Mouse (Mus musculus) effector memory CD4-positive, alpha-beta T cell, adult 5 months (primary cell): ENCODE measurements around the gene Vsig8. TPM values are rescaled to one million over a fixed set of nuclear protein-coding genes. Genes with fewer than 3 reads are reported as not detected.

Source experiments
- polyA plus RNA-seq: library from polyadenylated mRNA; unstranded; fragments of 100-300 nt; shearing (Covaris generic); gene quantifications from one replicate; pipeline ENCODE4 v1.2.1, GENCODE M21; 2017

Vsig8 gene
- not detected for polyA plus RNA-seq

GRCm38 (mm10) chr1:172555638-172556037 is at the start of gene Vsig8:
Vsig8 (plus strand) TSS chr1:172555938.

GRCm38 (mm10) chr1:172520576-172521440 is 34.9 kb upstream of the Vsig8 start, which contains the start of gene Cfap45:
Cfap45 (plus strand) TSS chr1:172520801.

GRCm38 (mm10) chr1:172590385-172590784 is 34.6 kb downstream of the Vsig8 start, which contains the start of gene Slamf8:
Slamf8 (minus strand) TSS chr1:172590568.

GRCm38 (mm10) chr1:172602326-172602725 is 46.6 kb downstream of the Vsig8 start, which contains the start of gene Fcrl6:
Fcrl6 (minus strand) TSS chr1:172602551.

Other genes with a start within 250 kb of the Vsig8 start
- gene Kcnj9, start 226.6 kb upstream of the Vsig8 start, polyA plus RNA-seq: not detected
- gene Kcnj10, start 214.7 kb upstream of the Vsig8 start, polyA plus RNA-seq: 0.11 TPM
- 8.9 TPM for gene Pigm, start 179.4 kb upstream of the Vsig8 start, polyA plus RNA-seq
- not detected for gene Slamf9, start 80.6 kb upstream of the Vsig8 start, polyA plus RNA-seq
- 0.60 TPM for gene Igsf9, start 74.2 kb upstream of the Vsig8 start, polyA plus RNA-seq
- gene Tagln2, start 55.9 kb upstream of the Vsig8 start, polyA plus RNA-seq: 470 TPM
- 1.0 TPM for gene Cfap45, start 35.1 kb upstream of the Vsig8 start, polyA plus RNA-seq
- 0.25 TPM for gene Slamf8, start 34.6 kb downstream of the Vsig8 start, polyA plus RNA-seq
- gene Fcrl6, start 46.6 kb downstream of the Vsig8 start, polyA plus RNA-seq: not detected
- 3.1 TPM for gene Dusp23, start 77.0 kb downstream of the Vsig8 start, polyA plus RNA-seq
- not detected for gene Crp, start 142.1 kb downstream of the Vsig8 start, polyA plus RNA-seq